Mouse (Mus musculus) intestine, postnatal 0 days (tissue): ENCODE results near the gene Acrbp. TPM values are rescaled to one million over a fixed set of nuclear protein-coding genes. Genes with fewer than 3 reads are reported as not detected.
A peak's percentile ranks its signal among the peaks of the same experiment; 100 is the strongest.

ENCODE experiments used
- ATAC-seq: fragments of 200-750 bp; cut with Nextera tagmentation; 2 replicates; pipeline ENCODE4 v1.8.0; 2017; ENCODE audit warnings: mild to moderate bottlenecking, moderate TSS enrichment, moderate library complexity
- H3K27ac ChIP-seq: fragments of 300-500 bp; sonication (generic); 2 replicates; pipeline ENCODE4 v1.5.1; 2014; ENCODE audit warnings: mild to moderate bottlenecking, low read depth, low read length, moderate library complexity
- H3K27me3 ChIP-seq: fragments of 300-500 bp; sonication (generic); replicated peaks from 2 replicates; pipeline ENCODE4 v1.6.1; 2014; ENCODE audit warnings: low read length, mixed read lengths; ENCODE audit not compliant: control insufficient read depth, insufficient read depth
- H3K36me3 ChIP-seq: fragments of 300-500 bp; sonication (generic); 2 replicates; pipeline ENCODE4 v1.6.1; 2014; ENCODE audit warnings: mild to moderate bottlenecking, moderate library complexity; ENCODE audit not compliant: control insufficient read depth, insufficient read depth
- H3K4me1 ChIP-seq: fragments of 300-500 bp; sonication (generic); replicated peaks from 2 replicates; pipeline ENCODE4 v1.6.1; 2014; ENCODE audit warnings: antibody characterized with exemption, low read length, mixed read lengths; ENCODE audit not compliant: control insufficient read depth, insufficient read depth
- H3K4me2 ChIP-seq: fragments of 300-500 bp; sonication (generic); replicated peaks from 2 replicates; pipeline ENCODE4 v1.6.1; 2014; ENCODE audit warnings: low read depth, mild to moderate bottlenecking, moderate library complexity
- H3K4me3 ChIP-seq: fragments of 300-500 bp; sonication (generic); 2 replicates; pipeline ENCODE4 v1.5.1; 2014; ENCODE audit warnings: low read depth, low read length
- H3K9ac ChIP-seq: fragments of 300-500 bp; sonication (generic); 2 replicates; pipeline ENCODE4 v1.6.1; 2014; ENCODE audit warnings: mild to moderate bottlenecking, low read depth, low read length
- H3K9me3 ChIP-seq: fragments of 300-500 bp; sonication (generic); 2 replicates; pipeline ENCODE4 v1.6.1; 2016; ENCODE audit warnings: mixed run types; ENCODE audit not compliant: control insufficient read depth
- CTCF ChIP-seq: sonication (generic); IDR thresholded peaks from 2 replicates; pipeline ENCODE4 v1.5.1; 2016; ENCODE audit warnings: low read depth, mild to moderate bottlenecking, control low read depth, antibody characterized with exemption, moderate library complexity
- WGBS: fragments of 180-500 bp; shearing (Covaris S2); extraction: QIAGEN DNeasy Blood & Tissue Kit; methylation state at CpG from one replicate; pipeline ENCODE4 v1.1.7; 2014; 5-methylcytosine and 5-hydroxymethylcytosine counted together
- polyA plus RNA-seq: library from polyadenylated mRNA; unstranded; fragments of >200 nt; fragmentation: Nextera tagmentation; extraction: Ambion mirVana; gene quantifications from 2 replicates; pipeline ENCODE4 v1.2.1, GENCODE M21; 2015

Gene Acrbp
- polyA plus RNA-seq, 1 experiment from 2014 or later: 3.1 TPM

DNA sequence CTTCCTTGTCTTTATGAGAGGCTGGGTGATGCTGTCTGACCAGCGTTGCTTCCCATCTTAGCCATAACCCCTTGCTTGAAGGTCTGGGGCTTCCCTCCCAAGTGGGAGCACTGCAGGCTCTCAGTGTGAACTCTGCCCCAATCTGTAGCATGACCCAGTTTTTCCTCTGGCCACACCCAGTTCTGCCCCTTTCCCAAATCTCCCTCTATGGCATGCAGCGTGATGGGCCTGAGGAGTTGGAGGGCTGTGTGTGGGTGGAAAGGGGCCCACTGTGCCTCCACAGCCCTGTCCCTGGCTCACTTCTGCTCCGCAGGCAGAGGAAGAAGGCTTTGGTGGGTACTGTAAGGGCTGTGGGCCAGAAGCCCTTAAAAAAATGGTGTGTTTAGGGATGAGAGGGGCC is 49.0 kb downstream of the Acrbp start:
- Histone ChIP-seq H3K27ac (no peak overlapping the region), H3K27me3 (no peaks in the 10 kb centered on the region), H3K4me3 (no peak overlapping the region), H3K9me3 (no peaks in the 10 kb centered on the region), H3K9ac (peak overlapping the region; percentile 26; the same call in 1 of the 2 replicates), H3K4me2 (peak overlapping the region; percentile 70), H3K36me3 (peaks cover 39% of the 10 kb centered on the region), H3K4me1 (peaks cover 12% of the 10 kb centered on the region; the same call in 1 of the 2 replicates)
- no peak for TF ChIP-seq CTCF
- no peak for ATAC-seq
- 49% methylated on average over 3 of the region's 3 CpGs for WGBS

DNA sequence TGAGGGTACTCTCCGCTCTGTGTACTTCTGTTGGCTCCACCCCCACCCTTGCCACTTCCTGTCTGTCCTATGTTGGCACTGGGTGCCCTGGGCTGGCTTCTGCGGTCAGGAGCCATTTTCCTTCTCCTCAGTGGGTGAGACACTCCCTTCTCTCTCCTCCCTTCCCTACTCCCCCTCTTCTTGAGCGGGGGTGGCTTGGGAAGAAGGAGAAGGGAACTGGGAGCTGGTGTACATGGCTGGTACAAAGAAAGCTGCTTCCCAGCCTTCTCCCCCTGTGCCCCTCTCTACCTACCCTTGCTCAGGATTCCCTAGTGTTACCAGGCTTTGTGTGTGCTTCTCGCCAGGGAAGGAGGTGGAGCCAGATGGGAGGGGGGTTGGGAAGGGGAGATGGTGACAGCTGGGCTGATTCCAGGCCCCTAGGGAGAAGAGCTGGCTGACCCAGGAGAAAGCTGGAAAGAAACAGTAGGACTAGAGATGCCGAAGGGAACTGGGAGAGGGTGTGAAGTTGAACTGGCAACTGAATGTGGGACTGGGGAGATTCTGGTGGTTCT is 50.0 kb downstream of the Acrbp start:
- Histone ChIP-seq H3K36me3 (peaks cover 45% of the 10 kb centered on the region), H3K4me3 (no peak overlapping the region), H3K4me2 (peak overlapping the region; percentile 31; the same call in 1 of the 2 replicates), H3K27ac (no peak overlapping the region), H3K9me3 (no peaks in the 10 kb centered on the region), H3K27me3 (no peaks in the 10 kb centered on the region), H3K9ac (no peak overlapping the region), H3K4me1 (peaks cover 12% of the 10 kb centered on the region; the same call in 1 of the 2 replicates)
- 41% methylated on average over 5 of the region's 5 CpGs for WGBS
- ATAC-seq: no peak
- no peak for TF ChIP-seq CTCF

- no peak for TF ChIP-seq CTCF
- ATAC-seq: no peak
- 92% methylated on average over 9 of the region's 9 CpGs for WGBS
Observed at GRCm38 (mm10) chr6:125101444-125101843, 52.0 kb downstream of the Acrbp start.

GRCm38 (mm10) chr6:125104223-125104622 is 54.7 kb downstream of the Acrbp start:
- no peak overlapping the region for H3K27ac ChIP-seq
- no peaks in the 10 kb centered on the region for H3K27me3 ChIP-seq
- H3K4me3 ChIP-seq: no peak overlapping the region
- WGBS: 70% methylated on average over 4 of the region's 4 CpGs
- no peak for TF ChIP-seq CTCF
- H3K9me3 ChIP-seq: no peaks in the 10 kb centered on the region
- no peak overlapping the region for H3K9ac ChIP-seq
- peaks cover 91% of the 10 kb centered on the region for H3K36me3 ChIP-seq
- ATAC-seq: no peak
- no peaks in the 10 kb centered on the region for H3K4me1 ChIP-seq
- no peak overlapping the region for H3K4me2 ChIP-seq

More at GRCm38 (mm10) chr6:125101444-125101843, 52.0 kb downstream of the Acrbp start:
- Histone ChIP-seq H3K9ac (no peak overlapping the region), H3K4me2 (no peak overlapping the region), H3K27ac (no peak overlapping the region), H3K4me3 (no peak overlapping the region), H3K4me1 (peaks cover 12% of the 10 kb centered on the region; the same call in 1 of the 2 replicates), H3K27me3 (no peaks in the 10 kb centered on the region), H3K36me3 (peaks cover 64% of the 10 kb centered on the region), H3K9me3 (no peaks in the 10 kb centered on the region)

DNA sequence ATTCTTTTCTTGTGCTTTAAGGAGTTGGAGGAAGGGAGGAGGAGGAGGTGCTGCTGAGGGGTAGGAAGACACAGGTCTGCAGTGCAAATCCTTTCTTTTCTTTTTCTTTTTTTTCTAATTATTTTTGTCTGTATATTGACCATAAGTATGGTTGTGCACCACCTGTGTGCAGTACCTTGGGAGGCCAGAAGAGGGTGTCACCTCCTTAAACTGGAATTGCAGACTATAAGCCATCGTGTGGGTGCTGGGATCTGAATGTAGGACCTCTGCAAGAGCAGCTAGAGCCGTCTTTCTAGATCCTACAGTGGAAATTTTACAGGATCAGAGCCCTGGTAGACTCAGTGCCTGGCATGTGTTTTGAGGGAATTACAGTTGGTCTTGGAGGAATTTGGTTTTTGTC is 58.2 kb downstream of the Acrbp start:
- Histone ChIP-seq H3K27me3 (no peaks in the 10 kb centered on the region), H3K9me3 (no peaks in the 10 kb centered on the region), H3K27ac (no peak overlapping the region), H3K9ac (no peak overlapping the region), H3K4me1 (no peaks in the 10 kb centered on the region), H3K4me3 (no peak overlapping the region), H3K36me3 (peaks cover 93% of the 10 kb centered on the region), H3K4me2 (no peak overlapping the region)
- ATAC-seq: no peak
- WGBS: 92% methylated on average over 2 of the region's 2 CpGs
- TF ChIP-seq CTCF: peak; percentile 29; the same call in 1 of the 2 replicates

DNA sequence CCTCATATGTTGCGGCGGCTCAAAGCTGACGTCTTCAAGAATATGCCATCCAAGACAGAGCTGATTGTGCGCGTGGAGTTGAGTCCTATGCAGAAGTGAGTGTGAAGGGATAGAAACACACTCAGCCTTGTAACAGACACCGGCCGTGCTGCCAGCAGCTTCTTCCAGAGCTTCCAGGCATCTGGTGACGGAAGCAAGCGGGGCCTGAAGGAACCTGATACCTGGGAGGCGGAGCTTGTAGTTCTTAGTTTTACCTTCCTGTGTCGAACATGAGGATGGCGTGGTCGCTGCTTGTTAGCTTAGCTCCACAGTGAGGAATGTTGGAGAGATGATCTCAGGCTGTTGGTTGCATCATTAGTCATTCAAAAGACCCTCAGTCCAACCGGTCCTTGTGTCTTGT is 59.9 kb downstream of the Acrbp start:
- H3K27me3 ChIP-seq: no peaks in the 10 kb centered on the region
- peaks cover 99% of the 10 kb centered on the region for H3K36me3 ChIP-seq
- H3K4me2 ChIP-seq: no peak overlapping the region
- H3K4me1 ChIP-seq: no peaks in the 10 kb centered on the region
- 0 out of 2 replicates have a peak overlapping the region, but pooled peaks have one; percentile 21 for H3K27ac ChIP-seq
- no peak for TF ChIP-seq CTCF
- ATAC-seq: no peak
- no peak overlapping the region for H3K4me3 ChIP-seq
- no peaks in the 10 kb centered on the region for H3K9me3 ChIP-seq
- H3K9ac ChIP-seq: no peak overlapping the region
- 83% methylated on average over 14 of the region's 14 CpGs for WGBS
